Mouse (Mus musculus): ENCODE results near the gene Usp46. TPM values are rescaled to one million over a fixed set of nuclear protein-coding genes. Genes with fewer than 3 reads are reported as not detected.

Usp46 gene
- total RNA-seq (2021): 100 to 1,000 TPM; 155 TPM
- long read RNA-seq, experiment 1, full-length matches to known transcripts: 78 of 101 reads
- long read RNA-seq, experiment 1, partial matches to known transcripts: 1 of 101 reads
- long read RNA-seq, experiment 1, other reads (novel, unspliced or antisense): 22 of 101 reads
- long read RNA-seq, experiment 2, full-length matches to known transcripts: 71 of 87 reads
- long read RNA-seq, experiment 2, partial matches to known transcripts: 3 of 87 reads
- long read RNA-seq, experiment 2, other reads (novel, unspliced or antisense): 13 of 87 reads

- intact Hi-C loops (cut with DNase I): loop anchor here (5.0 kb wide), 2 partner anchors 209 to 211 kb away; no protein-coding TSS in a partner anchor
Observed at GRCm38 (mm10) chr5:74067831-74068713, at the start of gene Usp46. TSS of gene Usp46 (minus strand) at chr5:74068431.

DNA sequence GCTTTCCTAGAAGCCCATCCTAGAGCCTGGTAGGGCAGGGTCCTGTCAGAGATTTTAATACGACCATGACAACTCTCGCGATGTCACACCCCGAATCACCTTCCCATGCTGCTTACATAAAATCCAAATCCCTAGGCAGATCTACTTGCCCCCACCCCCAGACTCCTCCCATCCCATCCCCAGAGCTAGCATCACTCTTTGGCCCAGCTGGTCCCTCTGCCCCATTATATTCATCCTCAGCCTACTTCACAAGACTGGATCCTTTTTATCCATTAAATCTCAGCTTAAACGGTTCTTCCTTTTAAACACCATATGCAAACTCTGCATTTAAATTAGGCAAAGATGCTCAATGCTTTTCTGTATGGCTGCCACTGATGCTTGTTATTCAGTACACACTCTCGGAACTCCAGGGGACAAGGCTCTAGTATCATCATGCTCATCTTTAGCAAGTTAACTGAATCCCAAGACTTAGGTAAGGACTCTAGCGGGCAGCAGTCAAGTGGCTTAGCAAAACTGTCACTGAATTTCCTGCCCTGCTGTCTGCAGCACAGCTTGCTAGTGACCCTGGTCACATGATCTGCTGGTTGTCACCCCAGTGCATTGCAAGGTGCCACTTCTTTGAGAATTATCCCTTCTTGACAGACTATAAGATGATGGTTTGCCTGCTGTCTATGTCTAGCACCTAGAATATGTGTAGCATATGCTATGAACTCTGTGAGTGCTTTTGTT, 45.9 kb upstream of the Usp46 start:
- intact Hi-C loops (cut with DNase I): no loop called here
- peak in 1 of 2 experiments; percentile 25 for DNase-seq (ENCODE audit: low spot score in 2 of 2)

More at GRCm38 (mm10) chr5:74067831-74068713, at the start of gene Usp46:
- DNase-seq (ENCODE audit: low spot score in 2 of 2): peak; percentile 34 to 80

DNA sequence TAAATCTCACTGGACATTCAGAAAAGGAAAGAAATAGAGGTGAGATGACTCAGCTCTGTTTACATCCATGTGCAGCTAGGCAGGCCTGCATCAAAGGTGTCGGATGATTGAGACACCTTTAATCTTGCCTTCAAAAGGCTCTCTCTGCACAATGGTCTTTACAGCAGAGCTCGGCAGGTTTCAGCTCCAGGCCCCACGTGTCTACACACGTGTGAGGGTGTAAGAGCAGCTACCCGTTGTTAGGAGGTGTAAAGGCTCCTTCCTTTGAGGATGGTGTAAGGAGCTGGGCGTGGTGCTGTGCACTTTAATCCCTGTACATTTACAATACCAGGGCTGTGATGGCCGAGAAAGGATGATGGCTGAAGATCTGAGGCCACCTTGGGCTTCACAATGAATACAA, 37.2 kb upstream of the Usp46 start:
- intact Hi-C loops (cut with DNase I): no loop called here
- DNase-seq (ENCODE audit: low spot score in 2 of 2): no peak

- DNase-seq (ENCODE audit: low spot score in 2 of 2): no peak
- intact Hi-C loops (cut with DNase I): no loop called here
Observed at GRCm38 (mm10) chr5:74101761-74102160, 33.5 kb upstream of the Usp46 start.

- DNase-seq (ENCODE audit: low spot score in 2 of 2): no peak
- intact Hi-C loops (cut with DNase I): loop anchor here (10.0 kb wide), 1 partner anchor 176 kb away; no protein-coding TSS in a partner anchor
Observed at GRCm38 (mm10) chr5:74099046-74099445, 30.8 kb upstream of the Usp46 start.

DNA sequence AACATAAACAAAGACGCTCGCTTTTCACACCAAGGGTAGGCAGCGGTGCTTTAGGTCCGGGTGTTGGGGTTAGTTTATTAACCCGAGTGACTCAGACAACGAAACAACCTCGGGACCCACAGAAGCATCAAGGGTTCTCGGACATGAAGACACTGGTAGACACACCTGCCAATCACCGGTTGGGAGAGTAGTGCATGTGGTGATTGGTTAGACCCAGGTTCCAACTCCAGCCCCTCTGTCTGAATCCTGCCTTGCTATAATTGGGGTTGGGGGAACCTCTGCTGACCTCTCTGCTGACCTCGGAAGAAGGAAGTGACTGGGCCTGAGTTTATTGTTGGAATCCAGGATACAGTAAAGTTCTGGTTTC, 29.6 kb upstream of the Usp46 start:
- intact Hi-C loops (cut with DNase I): loop anchor here (10.0 kb wide), 1 partner anchor 177 kb away; no protein-coding TSS in a partner anchor
- DNase-seq (ENCODE audit: low spot score in 2 of 2): no peak

DNA sequence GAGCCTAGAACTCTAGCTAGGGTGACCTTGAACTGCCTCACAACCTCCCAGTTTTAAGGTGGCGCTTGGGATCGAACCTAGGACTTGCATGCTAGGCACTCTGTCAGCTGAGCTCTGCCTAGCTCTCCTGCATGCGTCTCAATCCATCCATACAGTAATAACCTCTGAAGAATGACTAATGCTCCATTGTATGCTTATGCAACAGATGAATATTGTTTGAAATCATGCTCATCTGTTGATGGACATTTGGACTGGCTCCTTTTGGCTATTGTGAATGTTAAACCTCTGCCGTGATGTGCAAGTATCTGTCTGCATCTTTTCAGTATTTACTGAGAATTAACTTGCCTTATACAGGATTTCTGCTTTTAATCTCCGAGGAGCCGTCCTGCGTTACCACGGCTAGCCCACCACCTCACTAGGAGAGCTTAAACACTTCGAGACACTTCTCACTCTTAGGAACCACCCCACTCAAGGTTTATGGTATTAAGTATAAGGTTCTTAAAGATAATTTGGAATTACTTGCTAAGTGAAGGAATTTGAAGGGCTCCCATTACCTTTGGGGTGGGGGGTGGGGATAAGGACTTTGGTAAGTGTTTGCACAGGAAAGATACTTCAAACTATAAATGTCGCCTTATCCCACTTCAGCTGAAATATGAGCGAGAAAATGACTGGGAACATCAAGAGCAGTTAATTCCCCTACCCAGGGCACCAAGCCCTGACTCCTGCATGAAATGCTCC, 29.1 kb upstream of the Usp46 start:
- no peak for DNase-seq (ENCODE audit: low spot score in 2 of 2)
- intact Hi-C loops (cut with DNase I): loop anchor here (10.0 kb wide), 1 partner anchor 178 kb away; no protein-coding TSS in a partner anchor

- intact Hi-C loops (cut with DNase I): loop anchor here (10.0 kb wide), 1 partner anchor 179 kb away; no protein-coding TSS in a partner anchor
- DNase-seq (ENCODE audit: low spot score in 2 of 2): no peak
Observed at GRCm38 (mm10) chr5:74096060-74096459, 27.8 kb upstream of the Usp46 start.

- intact Hi-C loops (cut with DNase I): loop anchor here (10.0 kb wide), 1 partner anchor 179 kb away; no protein-coding TSS in a partner anchor
- no peak for DNase-seq (ENCODE audit: low spot score in 2 of 2)
Observed at GRCm38 (mm10) chr5:74095611-74096010, 27.4 kb upstream of the Usp46 start.

- intact Hi-C loops (cut with DNase I): loop anchor here (5.0 to 10.0 kb wide), 2 partner anchors 102 to 180 kb away; partner anchors contain the start of gene Rasl11b
- no peak for DNase-seq (ENCODE audit: low spot score in 2 of 2)
Observed at GRCm38 (mm10) chr5:74094841-74095437, 26.7 kb upstream of the Usp46 start.

DNA sequence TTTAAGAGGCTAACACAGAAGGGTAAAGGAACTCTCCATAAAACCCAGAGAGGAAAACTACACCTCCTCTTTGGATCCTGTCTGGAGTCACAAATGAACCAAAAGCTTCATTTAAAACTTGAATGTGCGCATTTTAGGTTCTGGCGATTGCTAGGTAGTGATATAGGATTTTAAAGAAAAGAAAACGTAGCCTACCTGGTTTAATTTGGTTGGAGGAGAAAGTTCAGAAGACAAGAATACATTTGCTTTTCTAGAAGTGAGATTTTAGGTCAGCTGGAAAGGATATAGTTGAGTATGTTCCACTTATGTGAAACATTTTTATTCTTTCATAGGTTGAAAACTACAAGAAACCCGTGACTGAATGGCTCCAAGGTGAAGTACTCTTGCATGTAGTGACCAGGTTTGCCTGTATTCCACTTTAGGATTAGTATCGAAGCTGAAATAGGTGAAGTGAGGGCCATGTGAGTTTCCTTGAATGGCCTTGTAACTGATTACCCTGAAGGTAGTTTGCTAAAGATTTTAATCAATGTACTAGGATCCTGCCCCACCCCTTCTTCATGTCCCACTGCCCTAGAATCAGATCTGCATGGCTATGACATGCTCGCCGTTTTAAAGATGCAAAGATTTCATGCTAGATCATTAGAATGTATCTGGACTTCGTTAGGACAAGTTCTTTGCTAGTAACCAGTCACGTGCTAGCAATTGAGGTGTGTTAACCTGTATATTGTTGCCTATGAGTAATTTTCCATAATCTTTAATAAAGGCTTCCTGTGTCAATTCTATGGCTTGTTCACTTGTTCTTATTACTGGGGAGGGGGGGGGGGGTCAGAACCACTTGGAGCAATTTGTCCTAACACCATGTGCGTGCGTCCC, 25.6 kb upstream of the Usp46 start:
- DNase-seq (ENCODE audit: low spot score in 2 of 2): no peak
- intact Hi-C loops (cut with DNase I): loop anchor here (5.0 to 10.0 kb wide), 2 partner anchors 104 to 181 kb away; partner anchors contain the start of gene Rasl11b

DNA sequence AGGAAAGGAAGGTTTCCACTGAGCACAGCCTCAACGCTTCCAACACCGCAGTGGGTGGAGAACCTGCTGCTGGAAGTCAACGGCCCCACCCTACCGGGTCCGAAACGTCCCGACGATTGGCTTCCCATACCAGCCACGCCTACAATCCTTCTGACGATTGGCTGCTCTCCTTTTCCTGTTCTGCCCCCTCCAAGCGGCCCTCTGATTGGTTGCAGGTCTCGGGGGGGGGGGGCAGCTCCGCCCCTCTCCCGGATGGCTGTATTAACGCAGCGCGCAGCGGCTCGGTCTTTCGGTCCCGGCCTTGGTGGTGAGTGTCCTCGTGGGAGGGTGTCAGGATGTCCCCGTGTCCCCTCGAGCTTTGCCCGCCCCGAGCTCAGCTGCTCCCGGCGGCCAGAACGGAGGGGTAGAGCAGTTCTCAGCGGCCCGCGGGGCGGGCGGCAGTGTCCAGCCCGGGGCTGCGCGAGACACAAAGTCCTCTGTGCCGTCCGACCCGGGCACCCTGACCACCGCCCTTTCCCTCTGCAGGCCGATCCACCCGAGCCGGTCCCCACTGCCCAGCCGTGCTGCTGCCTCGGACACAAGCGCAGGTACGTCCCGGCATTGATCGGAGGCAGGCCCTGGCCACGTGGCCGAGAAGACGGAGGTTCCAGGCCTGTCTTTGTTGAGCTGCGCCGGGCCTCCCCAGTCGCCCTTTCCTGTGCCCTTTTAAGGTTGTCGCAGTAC, 24.8 kb upstream of the Usp46 start:
- intact Hi-C loops (cut with DNase I): loop anchor here (5.0 to 10.0 kb wide), 2 partner anchors 104 to 182 kb away; partner anchors contain the start of gene Rasl11b
- DNase-seq (ENCODE audit: low spot score in 2 of 2): peak; percentile 95 to 97

GRCm38 (mm10) chr5:74092481-74092832, 24.2 kb upstream of the Usp46 start:
- intact Hi-C loops (cut with DNase I): loop anchor here (5.0 to 10.0 kb wide), 2 partner anchors 105 to 182 kb away; partner anchors contain the start of gene Rasl11b

DNA sequence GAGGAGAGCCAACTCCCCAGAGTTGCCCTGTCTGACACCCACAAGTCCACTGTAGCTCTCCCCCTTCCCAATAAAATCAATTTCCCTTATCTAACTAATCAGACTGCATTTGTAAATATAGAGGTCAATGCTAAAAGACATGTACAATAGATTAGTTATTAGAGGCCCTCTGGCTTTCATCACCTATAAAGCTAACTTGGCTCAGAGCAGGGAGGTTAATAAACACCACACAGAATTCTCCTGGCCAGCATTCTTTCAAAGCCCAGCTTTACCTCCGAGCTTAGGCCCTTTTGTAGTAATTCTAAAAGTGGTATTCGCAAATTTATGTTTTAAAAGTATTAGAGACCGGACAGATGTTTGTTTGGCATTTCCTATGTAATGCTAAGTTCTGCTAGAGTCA, 21.4 kb upstream of the Usp46 start:
- intact Hi-C loops (cut with DNase I): loop anchor here (5.0 to 10.0 kb wide), 2 partner anchors 108 to 185 kb away; partner anchors contain the start of gene Rasl11b
- no peak for DNase-seq (ENCODE audit: low spot score in 2 of 2)

More at GRCm38 (mm10) chr5:74092481-74092832, 24.2 kb upstream of the Usp46 start:
- no peak for DNase-seq (ENCODE audit: low spot score in 2 of 2)

GRCm38 (mm10) chr5:74081756-74082155, 13.5 kb upstream of the Usp46 start:
- no peak for DNase-seq (ENCODE audit: low spot score in 2 of 2)
- intact Hi-C loops (cut with DNase I): no loop called here

DNA sequence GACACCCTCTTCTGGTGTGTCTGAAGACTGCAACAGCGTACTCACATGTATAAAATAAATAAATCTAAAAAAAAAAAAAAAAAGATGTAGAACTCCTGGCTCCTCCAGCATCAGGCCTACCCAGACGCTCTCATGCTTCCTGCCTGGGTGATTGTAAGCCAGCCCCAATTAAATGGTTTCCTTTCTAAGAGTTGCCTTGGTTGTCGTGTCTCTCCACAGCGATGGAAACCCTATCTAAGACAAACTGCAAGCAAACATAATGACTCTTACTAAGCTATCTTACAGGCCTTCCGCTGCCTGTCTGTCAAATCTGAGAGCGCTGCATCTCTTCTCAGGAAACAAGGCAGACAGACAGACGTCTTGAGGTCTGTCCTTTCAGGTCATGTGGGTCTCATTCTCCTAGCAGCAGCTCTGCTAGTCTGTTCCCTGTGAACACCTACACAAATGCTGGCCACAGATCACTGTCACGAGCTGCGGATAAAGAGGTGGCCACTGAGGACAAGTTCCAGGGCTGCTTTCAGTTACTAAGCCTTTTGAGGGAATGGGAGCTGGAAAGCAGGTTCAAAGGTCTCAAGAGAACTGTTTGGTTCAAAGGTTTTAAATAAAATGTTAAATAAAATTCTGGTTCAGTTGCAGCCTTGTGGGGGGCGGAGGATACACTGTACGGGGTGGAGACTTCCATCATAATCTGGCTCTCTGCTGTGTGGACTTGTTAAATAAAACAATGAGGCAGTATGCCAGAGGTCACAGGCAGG, 10.8 kb upstream of the Usp46 start:
- intact Hi-C loops (cut with DNase I): no loop called here
- DNase-seq (ENCODE audit: low spot score in 2 of 2): no peak
